Mouse (Mus musculus) lung, postnatal 36 days (tissue): Measurements from ENCODE around the gene Ces2g.

Source experiments
- DNase-seq: peaks from one replicate; pipeline ENCODE4 v3.0.0; 2022; ENCODE audit warnings: mixed read lengths

The Ces2g gene

GRCm38 (mm10) chr8:104961537-104961961 lies at the start of gene Ces2g:
Gene Ces2g (plus strand): TSS chr8:104961718.
- peak; percentile 73 for DNase-seq

GRCm38 (mm10) chr8:104925972-104926596 lies 35.4 kb upstream of the Ces2g start, which contains the start of gene Ces2e:
Gene Ces2e (plus strand): TSS chr8:104926260.
- DNase-seq: peak; percentile 20

- no peak for DNase-seq
Measured at GRCm38 (mm10) chr8:104927301-104927700, 34.2 kb upstream of the Ces2g start.

GRCm38 (mm10) chr8:104944665-104945064 lies 16.9 kb upstream of the Ces2g start:
- DNase-seq: no peak

- DNase-seq: no peak
Measured at GRCm38 (mm10) chr8:104947056-104947455, 14.5 kb upstream of the Ces2g start, which contains the start of gene Ces2f. Gene Ces2f (plus strand): TSS chr8:104947356.

GRCm38 (mm10) chr8:104949031-104949430 lies 12.5 kb upstream of the Ces2g start:
- no peak for DNase-seq

GRCm38 (mm10) chr8:104962229-104962901 lies 847 bp downstream of the Ces2g start:
- no peak for DNase-seq

- no peak for DNase-seq
Measured at GRCm38 (mm10) chr8:104963375-104963894, 1.9 kb downstream of the Ces2g start.

- no peak for DNase-seq
Measured at GRCm38 (mm10) chr8:104984126-104984525, 22.6 kb downstream of the Ces2g start.

- DNase-seq: no peak
Measured at GRCm38 (mm10) chr8:104984942-104985341, 23.4 kb downstream of the Ces2g start.

- DNase-seq: no peak
Measured at GRCm38 (mm10) chr8:104998191-104998590, 36.7 kb downstream of the Ces2g start.

- DNase-seq: no peak
Measured at GRCm38 (mm10) chr8:104999183-104999582, 37.7 kb downstream of the Ces2g start.

- DNase-seq: no peak
Measured at GRCm38 (mm10) chr8:105000586-105000985, 39.1 kb downstream of the Ces2g start, which contains the start of gene Ces2h. Gene Ces2h (plus strand): TSS chr8:105000853.

GRCm38 (mm10) chr8:105010000-105010399 lies 48.5 kb downstream of the Ces2g start:
- DNase-seq: no peak

GRCm38 (mm10) chr8:105011136-105011535 lies 49.6 kb downstream of the Ces2g start:
- DNase-seq: peak; percentile 2

GRCm38 (mm10) chr8:105014391-105014790 lies 52.9 kb downstream of the Ces2g start:
- no peak for DNase-seq
